Mouse (Mus musculus): ENCODE data around the gene Ptgir. TPM values are rescaled to one million over a fixed set of nuclear protein-coding genes. Genes with fewer than 3 reads are reported as not detected.
"Not testable (repeated sequence)": the region's sequence is repeated elsewhere in the genome, so short reads cannot be mapped to it uniquely, and the experiment has no call there.

Gene Ptgir
- polyA plus RNA-seq, 1 experiment from 2014 or later, result 0.19 TPM

DNA sequence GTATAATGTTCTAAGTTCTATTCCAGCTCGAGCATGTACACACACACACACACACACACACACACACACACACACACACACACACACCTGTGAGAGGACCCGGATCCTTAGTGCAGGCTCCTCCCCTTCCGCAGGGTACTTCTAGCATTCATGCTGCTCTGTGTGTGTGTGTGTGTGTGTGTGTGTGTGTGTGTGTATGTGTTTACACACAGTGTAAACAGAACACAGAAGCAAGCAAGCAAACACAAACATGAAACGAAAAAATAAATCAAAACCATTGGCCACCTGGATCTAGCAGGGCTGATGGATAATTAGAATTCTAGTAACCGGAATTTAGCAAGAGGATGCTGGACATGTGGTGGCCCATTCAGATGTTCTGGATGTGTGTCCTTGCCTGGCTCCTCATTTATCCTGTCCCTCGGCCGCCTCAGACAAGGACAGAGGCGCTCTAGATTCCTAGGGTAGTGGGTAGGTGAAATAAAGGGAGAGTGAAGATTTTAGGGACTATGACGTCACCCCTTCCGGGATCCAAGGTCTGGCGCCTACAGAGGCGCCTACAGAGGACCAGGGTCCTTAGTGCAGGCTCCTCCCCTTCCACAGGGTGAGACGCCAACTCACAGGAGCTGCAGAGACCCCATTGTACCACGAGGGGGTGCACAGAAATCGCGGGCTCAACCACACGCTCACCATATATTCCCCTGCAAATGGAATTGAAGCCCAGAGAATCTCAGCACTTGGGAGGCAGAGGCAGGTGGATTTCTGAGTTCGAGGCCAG is 44.8 kb downstream of the Ptgir start:
- 25% methylated on average over 18 of the region's 18 CpGs for WGBS (ENCODE audit: insufficient replicate concordance)
- no peak overlapping the region for H3K27ac ChIP-seq (ENCODE audit: low read depth, low read length)
- H3K4me2 ChIP-seq, result no peak overlapping the region
- H3K9ac ChIP-seq (ENCODE audit: low read depth, low read length), result no peak overlapping the region
- no peaks in the 10 kb centered on the region for H3K9me3 ChIP-seq (replicated peaks; ENCODE audit: control insufficient read depth, low read length)
- H3K27me3 ChIP-seq (ENCODE audit: control insufficient read depth, insufficient read depth, low read length), result peaks cover 38% of the 10 kb centered on the region
- H3K4me3 ChIP-seq (ENCODE audit: low read depth, low read length), result no peak overlapping the region
- peaks cover 28% of the 10 kb centered on the region for H3K4me1 ChIP-seq (ENCODE audit: control insufficient read depth, insufficient read depth, low read length)
- peak; percentile 69 for ATAC-seq (replicated peaks; ENCODE audit: insufficient number of reproducible peaks, low FRiP score, low TSS enrichment)
- no peaks in the 10 kb centered on the region for H3K36me3 ChIP-seq (ENCODE audit: control insufficient read depth, insufficient read depth, low read length)

DNA sequence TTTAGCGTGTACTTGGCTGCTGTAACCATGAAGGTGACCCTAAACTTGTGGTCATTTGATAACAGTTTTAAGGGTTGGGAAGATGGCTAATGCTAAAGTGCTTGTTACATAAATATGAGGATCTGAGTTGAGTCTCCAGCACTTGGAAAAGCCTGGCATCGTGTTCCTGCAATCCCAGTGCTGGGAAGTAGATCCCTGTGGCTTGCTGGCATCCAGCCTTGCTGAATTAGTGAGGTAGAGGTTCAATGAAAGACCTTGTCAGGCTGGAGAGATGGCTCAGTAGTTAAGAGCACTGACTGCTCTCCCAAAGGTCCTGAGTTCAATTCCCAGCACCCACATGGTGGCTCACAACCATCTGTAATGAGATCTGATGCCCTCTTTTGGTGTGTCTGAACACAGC is 47.5 kb downstream of the Ptgir start:
- whole genome bisulfite sequencing (ENCODE audit: insufficient replicate concordance), result 55% methylated on average over 2 of the region's 2 CpGs
- not testable (repeated sequence) for H3K4me3 ChIP-seq (ENCODE audit: low read depth, low read length); H3K27ac ChIP-seq (ENCODE audit: low read depth, low read length); H3K4me1 ChIP-seq (ENCODE audit: control insufficient read depth, insufficient read depth, low read length); H3K9ac ChIP-seq (ENCODE audit: low read depth, low read length); ATAC-seq (replicated peaks; ENCODE audit: insufficient number of reproducible peaks, low FRiP score, low TSS enrichment); H3K4me2 ChIP-seq; H3K9me3 ChIP-seq (replicated peaks; ENCODE audit: control insufficient read depth, low read length); H3K36me3 ChIP-seq (ENCODE audit: control insufficient read depth, insufficient read depth, low read length)
- peaks cover 11% of the 10 kb centered on the region for H3K27me3 ChIP-seq (ENCODE audit: control insufficient read depth, insufficient read depth, low read length)

DNA sequence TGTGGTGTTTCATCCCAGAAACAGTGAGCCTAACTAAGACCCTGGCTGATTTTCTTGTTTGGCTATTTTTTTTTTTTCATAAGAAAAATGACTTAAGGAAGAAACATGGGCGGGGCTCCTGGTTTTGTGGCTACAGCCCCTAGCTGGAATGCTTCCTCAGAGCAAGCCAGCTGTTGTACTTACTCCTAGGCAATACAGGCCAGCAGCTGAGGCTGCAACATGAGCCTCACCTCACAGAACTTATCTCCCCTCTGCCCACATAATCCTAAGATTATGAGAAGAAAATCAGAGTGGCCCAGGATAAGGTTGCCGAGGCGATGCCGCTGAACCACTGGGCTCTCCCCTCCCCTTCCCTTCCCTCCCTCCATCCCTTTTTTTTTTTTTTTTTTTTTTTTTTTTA is 49.4 kb downstream of the Ptgir start:
- Histone ChIP-seq H3K27me3 (ENCODE audit: control insufficient read depth, insufficient read depth, low read length) (peaks cover 5% of the 10 kb centered on the region), H3K4me2 (no peak overlapping the region), H3K27ac (ENCODE audit: low read depth, low read length) (no peak overlapping the region), H3K9ac (ENCODE audit: low read depth, low read length) (no peak overlapping the region), H3K4me3 (ENCODE audit: low read depth, low read length) (no peak overlapping the region), H3K9me3 (replicated peaks; ENCODE audit: control insufficient read depth, low read length) (no peaks in the 10 kb centered on the region), H3K36me3 (ENCODE audit: control insufficient read depth, insufficient read depth, low read length) (no peaks in the 10 kb centered on the region), H3K4me1 (ENCODE audit: control insufficient read depth, insufficient read depth, low read length) (peaks cover 2% of the 10 kb centered on the region; the same call in 1 of the 2 replicates)
- WGBS (ENCODE audit: insufficient replicate concordance), result 56% methylated on average over 4 of the region's 4 CpGs
- no peak for ATAC-seq (replicated peaks; ENCODE audit: insufficient number of reproducible peaks, low FRiP score, low TSS enrichment)

DNA sequence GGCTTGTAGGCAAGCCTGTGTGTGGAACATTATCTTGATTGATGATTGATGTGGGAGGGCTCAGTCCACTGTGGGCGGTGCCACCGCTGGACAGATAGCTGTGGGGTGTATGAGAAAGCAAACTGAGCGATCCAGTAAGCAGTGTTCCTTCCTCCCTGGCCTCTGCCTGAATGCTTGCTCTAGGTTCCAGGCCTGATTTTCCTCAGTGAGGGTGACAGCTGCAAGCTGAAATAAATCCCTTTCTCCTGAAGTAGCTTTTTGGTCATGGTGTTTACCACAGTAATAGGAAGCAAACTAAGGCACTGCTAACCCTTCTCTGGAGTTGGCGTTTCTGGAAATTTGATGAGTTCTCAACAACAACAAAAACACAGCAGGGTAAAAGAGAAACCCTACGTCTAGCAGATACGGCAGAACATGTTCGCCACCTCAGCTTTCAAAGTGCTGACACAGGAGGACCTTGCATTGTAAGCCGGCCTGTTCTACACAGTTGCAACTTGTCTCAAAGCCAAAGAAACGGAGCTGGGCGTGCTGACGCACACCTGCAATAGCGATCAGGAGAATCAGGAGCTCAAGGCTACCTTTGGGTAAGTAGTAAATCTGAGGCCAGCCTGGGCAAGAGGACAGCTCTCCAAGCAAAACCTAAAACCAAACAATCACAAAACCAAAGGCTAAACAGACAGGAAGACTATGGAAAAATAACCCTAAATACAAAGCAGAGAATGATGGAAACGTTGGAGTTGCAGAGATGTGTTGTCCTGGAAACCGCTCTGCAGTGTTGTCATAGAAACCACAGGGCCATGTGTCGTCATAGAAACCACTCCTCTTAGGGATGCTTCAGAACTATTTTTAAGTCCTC is 50.3 kb downstream of the Ptgir start:
- ATAC-seq (replicated peaks; ENCODE audit: insufficient number of reproducible peaks, low FRiP score, low TSS enrichment), result no peak
- H3K36me3 ChIP-seq (ENCODE audit: control insufficient read depth, insufficient read depth, low read length), result no peaks in the 10 kb centered on the region
- H3K27me3 ChIP-seq (ENCODE audit: control insufficient read depth, insufficient read depth, low read length), result peaks cover 5% of the 10 kb centered on the region
- no peaks in the 10 kb centered on the region; the same call in 1 of the 2 replicates for H3K4me1 ChIP-seq (ENCODE audit: control insufficient read depth, insufficient read depth, low read length)
- no peak overlapping the region for H3K4me2 ChIP-seq
- no peak overlapping the region for H3K4me3 ChIP-seq (ENCODE audit: low read depth, low read length)
- H3K9me3 ChIP-seq (replicated peaks; ENCODE audit: control insufficient read depth, low read length), result no peaks in the 10 kb centered on the region
- WGBS (ENCODE audit: insufficient replicate concordance), result 67% methylated on average over 15 of the region's 15 CpGs
- no peak overlapping the region for H3K27ac ChIP-seq (ENCODE audit: low read depth, low read length)
- H3K9ac ChIP-seq (ENCODE audit: low read depth, low read length), result no peak overlapping the region

DNA sequence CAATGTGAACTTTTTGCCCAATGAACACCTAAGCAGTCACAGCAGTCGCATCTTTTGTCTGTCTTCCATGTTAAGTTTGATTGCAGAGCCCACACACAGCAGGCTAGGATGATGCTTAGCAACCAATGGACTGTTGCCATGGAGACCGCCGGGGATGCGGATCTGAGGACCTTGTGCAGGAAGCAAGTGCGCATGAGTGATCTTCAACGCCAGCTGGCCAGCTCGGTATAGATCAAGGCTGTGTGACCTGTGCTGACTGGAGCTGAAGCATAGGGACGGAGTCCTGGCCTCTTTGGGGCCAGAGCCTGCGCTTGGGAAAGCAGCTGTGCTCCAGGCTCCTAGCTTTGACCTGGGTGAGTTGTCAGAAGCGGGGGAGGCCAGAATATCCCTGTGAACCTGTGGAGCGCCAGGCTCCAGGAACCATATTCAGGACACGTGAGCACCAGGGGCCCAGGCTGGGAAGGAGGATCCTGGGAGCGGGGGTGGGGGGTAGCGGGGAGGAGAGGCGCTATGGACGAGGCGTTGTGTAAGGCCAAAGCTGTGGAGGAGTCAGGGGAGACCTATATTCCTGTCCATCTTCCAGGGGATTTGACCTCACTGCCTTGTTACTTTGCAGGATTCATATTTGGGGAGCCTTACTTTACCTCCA is 53.4 kb downstream of the Ptgir start, which contains the start of gene Pnmal1:
TSS of gene Pnmal1 (plus strand) at position 141 of the 649 bp plus-strand sequence.
- H3K4me1 ChIP-seq (ENCODE audit: control insufficient read depth, insufficient read depth, low read length), result no peaks in the 10 kb centered on the region; the same call in 1 of the 2 replicates
- no peak within 1 kb of the TSS for H3K27ac ChIP-seq (ENCODE audit: low read depth, low read length)
- H3K9ac ChIP-seq (ENCODE audit: low read depth, low read length), result no peak within 1 kb of the TSS
- H3K9me3 ChIP-seq (replicated peaks; ENCODE audit: control insufficient read depth, low read length), result no peaks in the 10 kb centered on the region
- no peak within 1 kb of the TSS for H3K4me3 ChIP-seq (ENCODE audit: low read depth, low read length)
- peak within 1 kb of the TSS; percentile 17; the same call in 1 of the 2 replicates for H3K4me2 ChIP-seq
- peaks cover 5% of the 10 kb centered on the region for H3K27me3 ChIP-seq (ENCODE audit: control insufficient read depth, insufficient read depth, low read length)
- peak; percentile 36; the same call in 1 of the 2 replicates for ATAC-seq (replicated peaks; ENCODE audit: insufficient number of reproducible peaks, low FRiP score, low TSS enrichment)
- no peaks in the 10 kb centered on the region for H3K36me3 ChIP-seq (ENCODE audit: control insufficient read depth, insufficient read depth, low read length)
- 25% methylated on average over 17 of the region's 17 CpGs for WGBS (ENCODE audit: insufficient replicate concordance)

Other genes starting within 250 kb of the Ptgir start
- gene Ceacam15, start 230.8 kb upstream of the Ptgir start, polyA plus RNA-seq (2014; fragmentation: Nextera tagmentation; extraction: Ambion mirVana), result 0.11 and 0.21 TPM in 2 replicates
- gene Ceacam9, start 184.6 kb upstream of the Ptgir start, polyA plus RNA-seq (2014; fragmentation: Nextera tagmentation; extraction: Ambion mirVana), result not detected in 2 replicates
- 256 TPM in 2 replicates for gene Ap2s1, start 168.1 kb upstream of the Ptgir start, polyA plus RNA-seq (2014; fragmentation: Nextera tagmentation; extraction: Ambion mirVana)
- gene Slc1a5, start 125.2 kb upstream of the Ptgir start, polyA plus RNA-seq (2014; fragmentation: Nextera tagmentation; extraction: Ambion mirVana), result 26.9 and 30.1 TPM in 2 replicates
- 81.4 and 86.8 TPM in 2 replicates for gene Strn4, start 90.6 kb upstream of the Ptgir start, polyA plus RNA-seq (2014; fragmentation: Nextera tagmentation; extraction: Ambion mirVana)
- 25.6 and 27.7 TPM in 2 replicates for gene Fkrp, start 89.8 kb upstream of the Ptgir start, polyA plus RNA-seq (2014; fragmentation: Nextera tagmentation; extraction: Ambion mirVana)
- 10.8 and 11.6 TPM in 2 replicates for gene Prkd2, start 63.6 kb upstream of the Ptgir start, polyA plus RNA-seq (2014; fragmentation: Nextera tagmentation; extraction: Ambion mirVana)
- 9.5 and 10.6 TPM in 2 replicates for gene Dact3, start 31.2 kb upstream of the Ptgir start, polyA plus RNA-seq (2014; fragmentation: Nextera tagmentation; extraction: Ambion mirVana)
- gene Gng8, start 14.7 kb upstream of the Ptgir start, polyA plus RNA-seq (2014; fragmentation: Nextera tagmentation; extraction: Ambion mirVana), result 3.5 and 4.2 TPM in 2 replicates
- gene Calm3, start 17.6 kb downstream of the Ptgir start, polyA plus RNA-seq (2014; fragmentation: Nextera tagmentation; extraction: Ambion mirVana), result 150 and 156 TPM in 2 replicates
- gene Pnmal2, start 38.2 kb downstream of the Ptgir start, polyA plus RNA-seq (2014; fragmentation: Nextera tagmentation; extraction: Ambion mirVana), result 1.5 and 2.0 TPM in 2 replicates
- 0.18 and 0.46 TPM in 2 replicates for gene Pnmal1, start 53.2 kb downstream of the Ptgir start, polyA plus RNA-seq (2014; fragmentation: Nextera tagmentation; extraction: Ambion mirVana)
- 0.20 TPM in 2 replicates for gene Gm42372, start 76.6 kb downstream of the Ptgir start, polyA plus RNA-seq (2014; fragmentation: Nextera tagmentation; extraction: Ambion mirVana)
- gene Ccdc8, start 86.2 kb downstream of the Ptgir start, polyA plus RNA-seq (2014; fragmentation: Nextera tagmentation; extraction: Ambion mirVana), result 22.6 and 36.1 TPM in 2 replicates
- gene Ppp5c, start 121.4 kb downstream of the Ptgir start, polyA plus RNA-seq (2014; fragmentation: Nextera tagmentation; extraction: Ambion mirVana), result 87.0 and 95.3 TPM in 2 replicates
- gene Hif3a, start 155.9 kb downstream of the Ptgir start, polyA plus RNA-seq (2014; fragmentation: Nextera tagmentation; extraction: Ambion mirVana), result 31.6 and 37.2 TPM in 2 replicates
- 0.06 and 0.09 TPM in 2 replicates for gene Psg16, start 167.6 kb downstream of the Ptgir start, polyA plus RNA-seq (2014; fragmentation: Nextera tagmentation; extraction: Ambion mirVana)
- not detected in 2 replicates for gene Ceacam3, start 243.8 kb downstream of the Ptgir start, polyA plus RNA-seq (2014; fragmentation: Nextera tagmentation; extraction: Ambion mirVana)